Mouse (Mus musculus): Measurements from ENCODE around the gene Ankzf1.

DNA sequence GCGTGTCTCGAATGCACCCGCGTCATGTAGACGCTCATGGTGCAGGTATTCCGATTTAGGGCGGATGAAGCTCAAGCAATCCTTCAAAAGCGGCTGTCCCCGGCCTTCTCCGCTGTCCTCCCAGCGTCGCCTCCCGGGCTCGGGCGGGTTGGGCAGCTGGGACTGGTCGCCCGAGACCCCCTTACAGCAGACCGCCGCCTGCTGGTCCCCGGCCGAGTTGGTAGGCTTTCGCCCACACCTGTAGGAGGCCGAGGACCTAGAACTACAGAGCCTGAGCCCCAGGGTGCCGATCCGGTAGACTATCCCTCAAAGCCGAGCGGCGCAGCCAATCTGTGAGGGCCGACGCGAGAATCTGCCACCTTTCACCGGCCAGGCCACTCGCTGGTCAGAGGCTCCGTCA is 27.6 kb downstream of the Ankzf1 start, which contains the start of gene Tuba4a:
- no peak for TF ChIP-seq POLR2A (IDR thresholded peaks at IDR 0.05; ENCODE audit: insufficient read length, low read depth)
- no peak for TF ChIP-seq TCF12 (IDR thresholded peaks at IDR 0.05; ENCODE audit: insufficient read depth, poor library complexity, severe bottlenecking)
- no peak for TF ChIP-seq MAX (IDR thresholded peaks at IDR 0.05; ENCODE audit: low read depth)
- TF ChIP-seq CEBPB (IDR thresholded peaks at IDR 0.05; ENCODE audit: insufficient read depth, poor library complexity, severe bottlenecking), result no peak
- no peak for TF ChIP-seq TCF3 (IDR thresholded peaks at IDR 0.05; ENCODE audit: insufficient read length, low read depth)

All from myocyte (in vitro differentiated cells).